ENCODE assay signal across 13 mouse cellular contexts in the genomic region with DNA sequence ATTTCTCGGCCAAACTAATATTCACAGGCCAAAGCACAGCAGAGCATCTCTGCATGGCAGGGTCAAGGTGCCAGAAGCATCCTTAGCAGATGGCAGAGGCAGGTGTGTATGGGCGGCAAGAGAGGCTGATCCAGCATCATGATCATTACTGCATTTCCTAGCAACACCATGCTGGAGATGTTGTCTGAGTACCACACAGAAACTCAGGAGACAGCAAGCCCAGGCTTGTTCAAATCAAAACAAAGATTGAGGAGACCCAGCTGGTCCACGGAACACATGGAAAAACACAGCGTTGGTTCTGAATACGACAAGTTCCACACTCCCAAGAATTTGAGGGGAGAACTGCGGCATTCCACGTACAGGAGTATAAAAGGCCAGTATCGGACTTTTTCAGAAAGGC.
DNase-seq lines count a peak whose midpoint lies in the region; ATAC-seq and TF ChIP-seq lines count a peak whose summit lies in the region.
"Had no signal": no experiment of that assay in that cellular context is flagged by ENCODE, and none has a peak within 500 bp of the region (broad histone marks: within the 10 kb centered on the region; RNA-seq: fewer than 3 reads in every experiment).

No protein-coding gene starts in this region.

- no peak overlapping the region for H3K9ac ChIP-seq in lung, embryonic 14.5 days

- no peak for TF ChIP-seq POLR2A in lung, adult 2 months (IDR thresholded peaks at IDR 0.05; ENCODE audit: borderline replicate concordance, extremely low read depth, low read depth, low read length)
- TF ChIP-seq POLR2A in cerebellum, adult 2 months (IDR thresholded peaks at IDR 0.05; ENCODE audit: borderline replicate concordance, insufficient read depth, low read length), result no peak

- no peaks in the 10 kb centered on the region for H3K9me3 ChIP-seq in lung, embryonic 14.5 days (ENCODE audit: low read depth, low read length)
- H3K9me3 ChIP-seq: midbrain, embryonic 10.5 days had no signal

- H3K4me1 ChIP-seq in lung, embryonic 14.5 days (ENCODE audit: insufficient read depth), result peaks cover 19% of the 10 kb centered on the region
- H3K4me1 ChIP-seq in lung, adult 2 months (ENCODE audit: control insufficient read depth, insufficient read depth, low read length), result peaks cover 14% of the 10 kb centered on the region
- H3K4me1 ChIP-seq in cerebellum, adult 2 months (ENCODE audit: control insufficient read depth, insufficient read depth, low read length), result peaks cover 66% of the 10 kb centered on the region
- H3K4me1 ChIP-seq: midbrain, embryonic 10.5 days had no signal

- H3K36me3 ChIP-seq in lung, embryonic 14.5 days (ENCODE audit: insufficient read depth), result no peaks in the 10 kb centered on the region
- H3K36me3 ChIP-seq: midbrain, embryonic 10.5 days had no signal

- H3K27ac ChIP-seq in lung, embryonic 14.5 days (ENCODE audit: low read depth), result no peak overlapping the region
- H3K27ac ChIP-seq in cerebellum, adult 2 months (ENCODE audit: insufficient read depth, low read length), result peak overlapping the region; percentile 94
- H3K27ac ChIP-seq: midbrain, embryonic 10.5 days had no signal

- no peak overlapping the region for H3K4me2 ChIP-seq in lung, embryonic 14.5 days
- H3K4me2 ChIP-seq: liver, embryonic 11.5 days had no signal

- no peaks in the 10 kb centered on the region for H3K27me3 ChIP-seq in lung, embryonic 14.5 days (ENCODE audit: insufficient read depth, low read length)
- no peaks in the 10 kb centered on the region for H3K27me3 ChIP-seq in cerebellum, adult 2 months (ENCODE audit: control insufficient read depth, insufficient read depth, low read length)

- peak; percentile 28 for DNase-seq in kidney, postnatal 10 days
- DNase-seq in kidney, adult 18-20 months, result no peak
- DNase-seq in lung, embryonic 14.5 days, result peak; percentile 44
- DNase-seq in lung, adult 2 months, result no peak
- peak; percentile 82 to 86 for DNase-seq in cerebellum, adult 2 months
- peak; percentile 56 for DNase-seq in layer of hippocampus, adult 9-11 months
- no peak for DNase-seq in adrenal gland, postnatal 10 days
- DNase-seq: heart, adult 18-20 months; right cerebral cortex, postnatal 4 days had no signal

- no peak for ATAC-seq in lung, embryonic 14.5 days (ENCODE audit: insufficient read depth)
- ATAC-seq: CD4-positive, CD25-positive, alpha-beta regulatory T cell, adult 4 months; lung, postnatal 0 days had no signal

- no peak for TF ChIP-seq CTCF in lung, embryonic 14.5 days (IDR thresholded peaks at IDR 0.05; ENCODE audit: low read depth)
- no peak for TF ChIP-seq CTCF in lung, adult 2 months (IDR thresholded peaks at IDR 0.05; ENCODE audit: insufficient read depth, low read length)
- no peak for TF ChIP-seq CTCF in cerebellum, adult 2 months (IDR thresholded peaks at IDR 0.05; ENCODE audit: borderline replicate concordance, insufficient read depth, low read depth, low read length)

- 55% methylated on average over 8 of the region's 8 CpGs for WGBS in lung, embryonic 14.5 days
- WGBS in lung, adult 2 months, result 81% methylated on average over 8 of the region's 8 CpGs
- WGBS in cerebellum, adult 2 months, result 9% methylated on average over 8 of the region's 8 CpGs

- no peak overlapping the region for H3K4me3 ChIP-seq in lung, embryonic 14.5 days (ENCODE audit: low read depth, low read length)
- no peak overlapping the region for H3K4me3 ChIP-seq in lung, adult 2 months (replicated peaks; ENCODE audit: extremely low read depth, low read depth, low read length)
- no peak overlapping the region for H3K4me3 ChIP-seq in cerebellum, adult 2 months (replicated peaks; ENCODE audit: insufficient read depth, low read depth, low read length)
- H3K4me3 ChIP-seq: midbrain, embryonic 10.5 days had no signal

Comparison
In these comparisons a context has a peak if more than half of its experiments do, and no peak if none do; other contexts are left out.
1. DNase-seq: peak in kidney, postnatal 10 days (single experiment), lung, embryonic 14.5 days (single experiment), cerebellum, adult 2 months (2 of 2) and layer of hippocampus, adult 9-11 months (single experiment); none in kidney, adult 18-20 months (single experiment), lung, adult 2 months (single experiment) and adrenal gland, postnatal 10 days (single experiment).